Mouse (Mus musculus) bone marrow macrophage, adult 2 months (primary cell): ENCODE results near the gene Tanc1. TPM values are rescaled to one million over a fixed set of nuclear protein-coding genes. Genes with fewer than 3 reads are reported as not detected.

Experiments
- H3K27ac ChIP-seq: 2 replicates; pipeline ENCODE4 v1.5.1; 2012; ENCODE audit warnings: low read depth, low read length; ENCODE audit not compliant: insufficient read depth
- H3K4me1 ChIP-seq: 2 replicates; pipeline ENCODE4 v1.6.1; 2012; ENCODE audit warnings: low read length; ENCODE audit not compliant: control insufficient read depth, insufficient read depth
- H3K4me3 ChIP-seq: 2 replicates; pipeline ENCODE4 v1.5.1; 2012; ENCODE audit warnings: mild to moderate bottlenecking, low read length, moderate library complexity; ENCODE audit not compliant: insufficient read depth
- CTCF ChIP-seq: IDR thresholded peaks from 2 replicates; pipeline ENCODE4 v1.5.1; 2012; ENCODE audit warnings: low read depth, mild to moderate bottlenecking, low read length, moderate library complexity
- POLR2A ChIP-seq: IDR thresholded peaks from 2 replicates; pipeline ENCODE4 v1.6.1; 2012; ENCODE audit warnings: mild to moderate bottlenecking, low read depth, low read length, borderline replicate concordance
- polyA plus RNA-seq: library from polyadenylated mRNA; stranded (reverse); fragments of >200 nt; gene quantifications from 2 replicates; pipeline ENCODE4 v1.2.4, GENCODE M21; 2012; ENCODE audit not compliant: missing spikeins, insufficient read depth, insufficient read length

Tanc1 gene
- polyA plus RNA-seq, 1 experiment: 6.6 TPM

DNA sequence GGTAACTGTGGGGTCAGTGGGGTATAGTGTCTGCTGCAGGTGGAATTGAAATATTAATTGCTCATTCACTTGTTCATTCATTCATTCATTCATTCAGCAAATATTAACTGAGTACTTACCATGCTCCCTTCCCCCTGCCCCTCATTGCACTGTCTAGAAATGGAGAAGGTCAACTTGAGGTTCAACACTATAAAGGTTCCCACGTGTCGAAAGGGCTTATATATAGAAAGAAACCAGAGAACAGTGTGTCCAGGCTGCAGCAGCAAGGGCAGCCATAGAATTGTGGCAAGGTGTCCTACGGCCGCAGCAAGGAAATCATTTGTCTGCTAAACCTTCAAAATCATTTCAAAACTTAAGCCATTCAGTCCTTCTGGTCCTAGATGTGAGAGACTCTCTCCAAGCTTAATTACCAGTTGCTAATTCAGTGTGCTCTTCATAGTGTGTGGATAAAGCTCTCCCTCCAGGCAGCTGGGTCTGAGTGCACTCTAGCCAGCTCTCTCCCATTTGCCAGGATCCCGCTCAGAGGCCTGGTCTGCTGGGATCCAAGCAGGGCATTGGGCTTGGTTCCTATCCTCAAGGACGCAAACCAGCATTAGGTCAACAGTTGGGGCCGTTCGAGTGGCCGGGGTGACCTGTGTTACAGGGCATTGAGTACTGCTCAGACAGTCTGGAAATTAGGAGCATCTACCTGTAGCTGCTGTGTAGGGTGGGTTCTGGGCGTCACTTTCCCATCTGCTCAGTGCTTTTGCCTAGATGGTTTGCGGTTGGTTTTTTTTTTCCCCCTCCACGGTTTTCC is 172.2 kb downstream of the Tanc1 start:
- no peak overlapping the region for H3K27ac ChIP-seq
- TF ChIP-seq POLR2A (no peak), CTCF (no peak)
- no peak overlapping the region for H3K4me3 ChIP-seq
- no peaks in the 10 kb centered on the region for H3K4me1 ChIP-seq

DNA sequence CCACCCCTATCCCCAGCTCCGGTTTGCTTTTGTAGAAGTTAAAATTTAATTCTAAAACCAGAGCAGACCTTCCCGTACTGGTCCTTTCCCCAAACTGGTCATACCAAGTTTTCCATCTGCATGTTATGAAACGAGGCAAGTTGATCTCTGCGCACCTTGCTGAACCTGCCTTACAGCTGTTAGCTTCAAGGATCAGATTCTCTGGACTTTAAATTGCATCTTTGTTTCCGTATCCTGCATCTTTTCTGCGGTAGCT is 172.7 kb downstream of the Tanc1 start:
- Histone ChIP-seq H3K4me3 (no peak overlapping the region), H3K27ac (no peak overlapping the region), H3K4me1 (no peaks in the 10 kb centered on the region)
- TF ChIP-seq CTCF (no peak), POLR2A (no peak)

DNA sequence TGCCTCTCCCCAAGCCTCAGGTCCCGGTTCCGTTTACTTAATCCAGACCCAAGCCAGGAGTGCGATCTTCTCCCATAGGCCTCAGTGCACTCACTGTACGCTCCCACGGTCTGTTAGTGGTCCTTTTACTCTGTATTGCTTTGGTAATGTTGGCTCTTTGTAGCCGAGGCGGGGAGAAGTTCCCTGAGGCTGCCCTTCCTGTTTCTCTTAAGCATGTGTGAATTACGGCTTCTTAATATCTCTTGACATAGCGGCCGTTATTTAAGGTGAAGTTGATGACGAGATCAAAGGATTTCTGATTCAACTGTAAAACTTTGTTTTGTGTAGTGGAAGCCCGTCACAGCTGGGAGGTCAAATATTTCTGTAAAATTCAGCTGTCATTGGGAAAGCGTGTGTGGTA is 173.8 kb downstream of the Tanc1 start:
- no peak overlapping the region for H3K27ac ChIP-seq
- TF ChIP-seq POLR2A: no peak
- no peak for TF ChIP-seq CTCF
- no peak overlapping the region for H3K4me3 ChIP-seq
- H3K4me1 ChIP-seq: no peaks in the 10 kb centered on the region

DNA sequence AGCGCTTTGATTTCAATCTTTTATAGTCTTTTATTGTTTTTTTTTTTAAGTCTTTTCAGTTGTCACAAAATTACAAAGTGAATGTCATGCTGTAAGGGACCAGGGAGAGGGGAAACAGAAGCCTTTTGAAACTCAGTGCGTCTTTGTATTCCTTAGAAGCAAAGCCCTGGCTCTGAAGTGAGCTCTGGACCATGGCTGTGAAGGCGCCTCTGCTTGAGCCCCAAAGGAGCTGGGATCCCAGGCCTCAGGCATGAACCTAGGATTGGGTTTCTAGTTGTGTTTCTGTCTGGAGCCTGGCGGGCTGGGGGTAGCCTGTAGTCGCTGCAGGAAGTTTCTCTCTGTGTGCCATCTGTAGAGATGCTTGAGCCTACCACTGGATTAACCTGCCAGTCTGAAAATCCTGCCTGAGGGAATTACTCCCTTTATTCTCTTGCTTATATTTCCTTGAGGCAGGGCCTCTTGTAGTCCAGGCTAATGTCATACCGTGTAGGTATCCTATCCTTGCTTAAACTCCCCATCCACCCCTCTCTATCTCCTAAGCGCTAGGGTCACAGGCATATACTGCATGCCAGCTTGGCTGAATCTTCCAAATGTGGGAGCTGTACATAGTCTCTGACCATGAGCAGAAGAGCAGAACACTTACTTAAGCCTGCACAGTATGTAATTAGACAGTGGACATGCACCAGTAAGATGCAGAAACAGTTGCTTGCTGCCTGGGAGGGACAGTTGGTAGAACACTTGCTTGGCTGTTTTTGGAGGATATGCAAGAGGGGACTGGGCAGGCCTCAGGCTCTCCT is 177.1 kb downstream of the Tanc1 start:
- TF ChIP-seq CTCF: no peak
- TF ChIP-seq POLR2A: no peak
- Histone ChIP-seq H3K4me3 (no peak overlapping the region), H3K4me1 (no peaks in the 10 kb centered on the region), H3K27ac (no peak overlapping the region)

DNA sequence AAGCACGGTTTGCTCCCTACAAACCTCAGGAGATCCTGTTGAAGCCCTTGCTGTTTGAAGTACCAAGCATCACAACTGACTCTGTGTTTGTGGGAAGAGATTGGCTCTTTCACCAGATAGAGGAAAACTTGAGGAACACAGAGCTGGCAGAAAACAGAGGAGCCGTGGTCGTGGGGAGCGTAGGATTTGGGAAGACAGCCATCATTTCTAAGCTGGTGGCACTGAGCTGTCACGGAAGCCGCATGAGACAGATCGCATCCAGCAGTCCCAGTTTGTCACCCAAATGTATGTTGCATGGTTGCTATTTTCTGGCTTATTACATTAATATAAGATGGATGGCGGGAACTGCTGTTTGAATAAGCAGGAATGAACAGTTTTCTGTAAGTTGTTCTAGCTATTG is 179.8 kb downstream of the Tanc1 start:
- Histone ChIP-seq H3K4me3 (no peak overlapping the region), H3K4me1 (no peaks in the 10 kb centered on the region), H3K27ac (no peak overlapping the region)
- no peak for TF ChIP-seq POLR2A
- no peak for TF ChIP-seq CTCF

DNA sequence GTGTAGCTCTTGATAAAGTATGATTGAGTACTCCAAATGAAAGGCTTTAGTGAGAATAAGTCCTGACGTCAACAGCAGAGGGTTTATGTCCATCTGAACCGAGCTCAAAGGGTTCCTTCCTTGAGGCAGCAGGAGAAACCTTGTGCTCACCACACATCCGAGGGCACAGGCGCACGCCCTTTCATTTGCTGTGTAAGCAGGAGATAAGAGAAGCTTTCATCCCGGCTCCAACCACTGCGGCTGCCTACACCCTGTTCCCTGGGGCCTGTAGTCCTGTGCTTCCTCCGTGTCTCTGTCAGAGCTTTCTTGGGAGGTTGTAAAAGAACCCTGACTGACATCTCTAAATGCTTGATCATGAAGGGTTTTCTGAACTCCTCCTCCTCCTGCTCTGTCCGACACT is 181.5 kb downstream of the Tanc1 start:
- TF ChIP-seq POLR2A: no peak
- TF ChIP-seq CTCF: no peak
- Histone ChIP-seq H3K4me3 (no peak overlapping the region), H3K4me1 (no peaks in the 10 kb centered on the region), H3K27ac (no peak overlapping the region)

DNA sequence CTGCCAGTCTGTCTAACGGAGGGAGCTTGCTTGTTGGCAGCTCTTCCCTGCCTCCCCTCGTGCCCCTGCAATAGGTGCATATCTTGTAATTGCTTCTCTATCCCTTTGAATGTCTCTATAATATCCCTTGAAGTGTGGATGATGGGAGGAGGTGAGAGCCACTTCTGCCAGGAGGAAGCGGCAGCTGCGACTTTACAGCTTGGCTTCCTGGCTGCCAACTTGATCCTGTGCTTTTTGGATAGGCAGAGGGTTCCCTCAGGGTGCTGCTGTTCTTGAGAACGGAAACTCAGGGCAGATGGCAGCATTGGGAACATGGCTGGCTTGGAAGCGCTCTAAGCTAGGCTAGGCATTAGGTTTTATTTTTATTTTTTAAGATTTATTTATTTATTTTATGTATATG is 183.0 kb downstream of the Tanc1 start:
- H3K4me3 ChIP-seq: no peak overlapping the region
- no peak overlapping the region for H3K27ac ChIP-seq
- no peaks in the 10 kb centered on the region for H3K4me1 ChIP-seq
- TF ChIP-seq POLR2A: no peak
- TF ChIP-seq CTCF: no peak

DNA sequence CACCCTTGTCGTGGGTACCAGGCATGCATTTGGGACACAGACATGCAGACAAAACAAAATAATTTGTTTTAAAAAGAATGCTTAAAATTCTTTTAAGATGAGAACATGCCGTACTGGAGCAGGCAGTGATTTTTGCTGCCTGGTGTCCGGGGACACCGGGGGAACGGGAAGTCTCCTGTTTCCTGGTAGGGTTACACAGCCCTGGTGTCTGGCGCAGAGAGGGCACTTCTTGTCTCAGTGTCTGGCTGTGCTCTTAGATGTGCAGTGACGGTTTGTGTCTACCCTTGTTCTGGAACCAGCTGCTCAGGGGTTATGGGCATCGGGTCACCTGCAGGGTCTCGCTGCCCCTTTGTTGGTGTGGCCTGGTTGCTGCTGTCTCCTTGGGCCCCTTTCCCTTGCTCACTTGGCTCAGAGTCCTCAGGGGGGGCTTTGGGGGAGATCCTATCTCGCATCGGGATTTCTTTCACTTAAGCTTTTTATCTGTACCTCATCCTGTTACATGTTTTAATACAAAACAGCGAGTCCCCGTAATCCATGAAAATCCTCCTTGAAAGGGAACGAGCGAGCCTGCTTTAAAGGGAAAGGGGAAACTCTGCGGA is 187.2 kb downstream of the Tanc1 start:
- H3K4me1 ChIP-seq: peaks cover 28% of the 10 kb centered on the region
- TF ChIP-seq POLR2A (no peak), CTCF (no peak)
- H3K4me3 ChIP-seq: no peak overlapping the region
- no peak overlapping the region for H3K27ac ChIP-seq

DNA sequence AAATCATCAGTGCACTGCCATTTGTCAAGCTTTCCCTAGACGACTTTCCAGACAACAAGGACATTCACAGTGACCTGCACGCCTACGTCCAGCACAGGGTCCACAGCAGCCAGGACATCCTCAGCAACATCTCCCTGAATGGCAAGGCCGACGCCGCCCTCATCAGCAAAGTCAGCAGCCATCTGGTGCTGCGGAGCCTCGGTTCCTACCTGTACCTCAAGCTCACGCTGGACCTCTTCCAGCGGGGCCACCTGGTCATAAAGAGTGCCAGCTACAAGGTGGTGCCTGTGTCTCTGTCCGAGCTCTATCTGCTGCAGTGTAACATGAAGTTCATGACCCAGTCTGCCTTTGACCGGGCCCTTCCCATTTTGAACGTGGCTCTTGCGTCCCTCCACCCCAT is 187.7 kb downstream of the Tanc1 start:
- Histone ChIP-seq H3K4me1 (peaks cover 29% of the 10 kb centered on the region), H3K4me3 (no peak overlapping the region), H3K27ac (no peak overlapping the region)
- TF ChIP-seq POLR2A (no peak), CTCF (no peak)
